Mouse (Mus musculus) adrenal gland, adult (tissue): ENCODE data around the gene Tmem14a.
"Not testable (repeated sequence)": the region's sequence is repeated elsewhere in the genome, so short reads cannot be mapped to it uniquely, and the experiment has no call there.

Experiments used
- DNase-seq, 2 experiments: peaks; one replicate each; pipeline ENCODE4 v3.0.0; 2022 to 2023; ENCODE audit warnings: low spot score in 1 of 2; ENCODE audit not compliant: inconsistent age in 2 of 2

Gene Tmem14a

GRCm38 (mm10) chr1:21252566-21253302 is 34.4 kb downstream of the Tmem14a start:
- no peak for DNase-seq

GRCm38 (mm10) chr1:21253303-21253650 is 34.9 kb downstream of the Tmem14a start:
- no peak for DNase-seq

GRCm38 (mm10) chr1:21253856-21254255 is 35.5 kb downstream of the Tmem14a start:
- no peak for DNase-seq

GRCm38 (mm10) chr1:21255625-21256345 is 37.4 kb downstream of the Tmem14a start:
- no peak for DNase-seq

- DNase-seq: no peak
Measured at GRCm38 (mm10) chr1:21256391-21256790, 38.0 kb downstream of the Tmem14a start.

GRCm38 (mm10) chr1:21256871-21257270 is 38.5 kb downstream of the Tmem14a start:
- DNase-seq: no peak

GRCm38 (mm10) chr1:21259981-21260380 is 41.6 kb downstream of the Tmem14a start:
- DNase-seq: not testable (repeated sequence)

- DNase-seq: no peak
Measured at GRCm38 (mm10) chr1:21262401-21262800, 44.0 kb downstream of the Tmem14a start.

- DNase-seq: no peak
Measured at GRCm38 (mm10) chr1:21263986-21264385, 45.6 kb downstream of the Tmem14a start.

GRCm38 (mm10) chr1:21264747-21265146 is 46.4 kb downstream of the Tmem14a start:
- DNase-seq: no peak

- no peak for DNase-seq
Measured at GRCm38 (mm10) chr1:21266766-21267165, 48.4 kb downstream of the Tmem14a start.

- not testable (repeated sequence) for DNase-seq
Measured at GRCm38 (mm10) chr1:21267466-21267865, 49.1 kb downstream of the Tmem14a start.

GRCm38 (mm10) chr1:21271343-21272055 is 53.1 kb downstream of the Tmem14a start:
- peak; percentile 76 to 88 for DNase-seq

GRCm38 (mm10) chr1:21272056-21272431 is 53.7 kb downstream of the Tmem14a start:
- peak in 1 of 2 experiments; percentile 25 for DNase-seq

GRCm38 (mm10) chr1:21273091-21273490 is 54.7 kb downstream of the Tmem14a start:
- DNase-seq: no peak

GRCm38 (mm10) chr1:21274437-21275040 is 56.2 kb downstream of the Tmem14a start:
- no peak for DNase-seq

- not testable (repeated sequence) for DNase-seq
Measured at GRCm38 (mm10) chr1:21275366-21275765, 57.0 kb downstream of the Tmem14a start.

GRCm38 (mm10) chr1:21276158-21276557 is 57.8 kb downstream of the Tmem14a start:
- not testable (repeated sequence) for DNase-seq
